Mouse (Mus musculus) adrenal gland, postnatal 25 days (tissue): Measurements from ENCODE around the gene Mon1b. TPM values are rescaled to one million over a fixed set of nuclear protein-coding genes. Genes with fewer than 3 reads are reported as not detected.
A peak's percentile ranks its signal among the peaks of the same experiment; 100 is the strongest.

Source experiments
- DNase-seq: peaks from one replicate; pipeline ENCODE4 v3.0.0; 2021; ENCODE audit warnings: mixed read lengths
- long read RNA-seq: library from polyadenylated mRNA; stranded (forward); transcript quantifications from one replicate; pipeline ENCODE4 v2.0.0, GENCODE M21; 2021
- total RNA-seq: library from RNA; stranded (reverse); gene quantifications from 2 replicates; pipeline ENCODE4 v1.2.3, GENCODE M21; 2021

Mon1b gene
- 23.9 and 24.9 TPM in 2 replicates for total RNA-seq
- long read RNA-seq, partial matches to known transcripts = 0 of 3 reads
- long read RNA-seq, other reads (novel, unspliced or antisense) = 3 of 3 reads

GRCm38 (mm10) chr8:113634670-113635591 lies at the start of gene Mon1b:
TSS of gene Mon1b (plus strand) at chr8:113635587.
- DNase-seq = peak; percentile 95

- no peak for DNase-seq
Observed at GRCm38 (mm10) chr8:113598401-113598800, 37.0 kb upstream of the Mon1b start.

GRCm38 (mm10) chr8:113632634-113633033 lies 2.8 kb upstream of the Mon1b start:
- DNase-seq = no peak

- no peak for DNase-seq
Observed at GRCm38 (mm10) chr8:113634161-113634560, 1.2 kb upstream of the Mon1b start.

- DNase-seq = peak; percentile 84
Observed at GRCm38 (mm10) chr8:113635592-113636279, 349 bp downstream of the Mon1b start.

GRCm38 (mm10) chr8:113636280-113636628 lies 867 bp downstream of the Mon1b start:
- no peak for DNase-seq

- no peak for DNase-seq
Observed at GRCm38 (mm10) chr8:113640357-113640756, 5.0 kb downstream of the Mon1b start.

- no peak for DNase-seq
Observed at GRCm38 (mm10) chr8:113642926-113643325, 7.5 kb downstream of the Mon1b start, which contains the start of gene Syce1l. TSS of gene Syce1l (plus strand) at chr8:113643213.

- no peak for DNase-seq
Observed at GRCm38 (mm10) chr8:113643479-113644210, 8.3 kb downstream of the Mon1b start.

- no peak for DNase-seq
Observed at GRCm38 (mm10) chr8:113645220-113645619, 9.8 kb downstream of the Mon1b start.

- no peak for DNase-seq
Observed at GRCm38 (mm10) chr8:113652450-113652849, 17.1 kb downstream of the Mon1b start.

- DNase-seq = no peak
Observed at GRCm38 (mm10) chr8:113653151-113653550, 17.8 kb downstream of the Mon1b start.

- no peak for DNase-seq
Observed at GRCm38 (mm10) chr8:113656154-113656553, 20.8 kb downstream of the Mon1b start.

- DNase-seq = no peak
Observed at GRCm38 (mm10) chr8:113656681-113657298, 21.4 kb downstream of the Mon1b start.

GRCm38 (mm10) chr8:113660128-113660527 lies 24.7 kb downstream of the Mon1b start:
- DNase-seq = no peak

GRCm38 (mm10) chr8:113664544-113664943 lies 29.2 kb downstream of the Mon1b start:
- DNase-seq = peak; percentile 82

GRCm38 (mm10) chr8:113665036-113665435 lies 29.6 kb downstream of the Mon1b start:
- no peak for DNase-seq

- DNase-seq = no peak
Observed at GRCm38 (mm10) chr8:113665951-113666350, 30.6 kb downstream of the Mon1b start.

- DNase-seq = no peak
Observed at GRCm38 (mm10) chr8:113666714-113667432, 31.5 kb downstream of the Mon1b start.

- DNase-seq = no peak
Observed at GRCm38 (mm10) chr8:113669924-113670323, 34.5 kb downstream of the Mon1b start.

- no peak for DNase-seq
Observed at GRCm38 (mm10) chr8:113672599-113673255, 37.3 kb downstream of the Mon1b start.
